Mouse (Mus musculus): Measurements from ENCODE around the gene Rbms1.

The Rbms1 gene

DNA sequence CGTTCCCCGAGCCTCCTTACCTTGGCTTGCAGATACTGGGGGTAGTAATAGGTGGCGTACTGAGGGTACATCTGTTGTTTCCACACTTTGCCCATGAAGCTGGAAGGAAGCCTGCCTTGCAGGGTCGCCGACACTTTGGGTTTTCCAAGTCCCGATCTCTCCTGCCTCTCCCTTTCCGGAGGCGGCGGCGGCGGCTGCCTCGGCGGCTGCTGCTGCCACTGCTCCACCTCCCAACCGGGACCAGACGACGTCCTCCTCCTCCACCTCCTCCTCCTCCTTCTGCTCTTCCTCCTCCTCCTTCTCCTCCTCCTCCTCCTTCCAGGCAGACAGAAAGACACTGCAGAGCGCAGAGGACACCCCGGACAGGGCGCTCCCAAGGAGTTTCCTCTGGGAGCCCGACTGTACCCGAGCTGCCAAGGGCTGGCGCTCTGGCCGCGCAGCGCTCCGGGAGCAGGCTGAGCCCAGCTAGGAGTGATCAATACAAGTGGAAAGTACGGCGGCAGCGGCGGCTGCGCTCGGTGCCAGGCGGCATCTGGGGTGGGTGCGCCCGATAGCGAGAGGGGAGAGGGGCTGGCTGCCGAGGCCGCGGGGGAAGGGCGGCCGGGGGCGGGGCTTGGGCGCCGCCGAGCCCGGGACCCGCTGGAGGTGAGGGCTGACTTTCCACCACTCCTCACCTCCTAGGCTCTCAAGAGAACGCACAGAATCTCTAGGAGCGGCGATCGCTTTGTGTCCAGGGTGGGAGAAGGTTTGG, at the start of gene Rbms1:
Gene Rbms1, minus strand, starts transcription at position 522 of the 751 bp plus-strand sequence.
- peak; percentile 38 for DNase-seq (ENCODE audit: low spot score)

- no peak for DNase-seq (ENCODE audit: low spot score)
Observed at GRCm38 (mm10) chr2:61012249-61012828, 49.3 kb upstream of the Rbms1 start.

- no peak for DNase-seq (ENCODE audit: low spot score)
Observed at GRCm38 (mm10) chr2:60986286-60986685, 23.3 kb upstream of the Rbms1 start.

DNA sequence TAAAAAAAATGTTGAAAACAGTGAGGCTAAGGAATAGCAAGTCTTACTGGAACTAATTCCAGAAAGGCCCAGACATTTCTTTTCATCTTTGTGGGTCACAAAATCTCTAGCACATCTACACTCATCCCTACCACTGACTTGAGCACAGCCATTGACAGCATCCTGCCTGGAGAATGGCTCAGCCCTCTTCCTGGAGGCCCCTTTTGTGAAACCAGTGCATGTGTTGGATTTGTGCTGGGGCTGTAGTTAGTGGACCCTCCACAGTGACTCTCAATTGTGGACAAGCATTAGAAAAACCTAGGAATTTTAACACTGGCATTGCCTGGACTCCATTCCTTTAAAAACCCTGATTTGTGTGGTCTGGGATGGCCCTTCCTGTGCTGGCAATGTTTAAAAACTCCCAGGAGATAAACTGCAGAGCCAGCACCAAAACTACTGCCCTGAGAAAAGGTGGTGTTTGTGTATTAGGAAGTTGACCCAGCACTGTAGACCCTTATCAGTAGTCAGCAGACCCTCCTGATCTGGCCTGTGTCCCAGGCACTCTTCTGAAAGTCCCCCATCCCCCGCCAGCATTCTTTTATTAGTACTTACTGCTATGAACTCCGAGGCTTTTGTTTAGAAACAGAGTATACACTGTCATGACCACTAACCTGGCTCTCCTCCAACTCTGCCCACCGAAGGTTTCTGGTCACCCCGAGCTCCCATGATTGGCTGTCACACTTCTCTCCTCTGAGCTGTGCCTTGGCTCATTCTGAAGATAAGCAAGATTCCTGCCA, 15.7 kb upstream of the Rbms1 start:
- DNase-seq (ENCODE audit: low spot score) = no peak

DNA sequence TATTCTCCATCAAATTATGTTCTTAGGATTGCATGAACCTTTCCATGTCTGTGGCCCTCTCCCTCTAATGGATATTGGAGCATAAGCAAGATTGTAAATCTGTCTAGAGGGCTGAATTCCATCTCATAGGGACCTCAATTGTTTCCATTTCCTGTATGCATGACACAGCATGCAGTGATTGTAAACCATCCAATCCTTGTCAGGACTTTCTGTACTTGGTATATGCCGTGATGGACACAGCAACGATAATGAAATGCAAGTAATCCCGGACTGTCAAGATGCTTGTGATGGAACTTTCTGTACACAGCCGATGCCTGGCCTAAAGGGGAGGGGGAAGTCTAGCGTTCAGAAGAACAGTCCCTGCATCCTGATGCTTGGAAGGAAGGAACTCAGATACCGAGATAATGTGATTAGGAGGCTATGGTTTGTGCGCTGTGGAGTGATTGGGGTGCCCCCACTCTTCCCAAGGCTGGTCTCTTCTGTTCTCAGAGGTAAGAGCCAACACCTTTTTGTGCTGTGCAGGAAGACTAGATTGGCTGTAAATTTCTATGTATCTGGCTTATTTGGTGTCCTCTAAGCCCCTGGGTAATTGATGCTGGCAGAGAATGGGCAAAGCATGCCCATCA, 9.3 kb upstream of the Rbms1 start:
- DNase-seq (ENCODE audit: low spot score) = no peak

DNA sequence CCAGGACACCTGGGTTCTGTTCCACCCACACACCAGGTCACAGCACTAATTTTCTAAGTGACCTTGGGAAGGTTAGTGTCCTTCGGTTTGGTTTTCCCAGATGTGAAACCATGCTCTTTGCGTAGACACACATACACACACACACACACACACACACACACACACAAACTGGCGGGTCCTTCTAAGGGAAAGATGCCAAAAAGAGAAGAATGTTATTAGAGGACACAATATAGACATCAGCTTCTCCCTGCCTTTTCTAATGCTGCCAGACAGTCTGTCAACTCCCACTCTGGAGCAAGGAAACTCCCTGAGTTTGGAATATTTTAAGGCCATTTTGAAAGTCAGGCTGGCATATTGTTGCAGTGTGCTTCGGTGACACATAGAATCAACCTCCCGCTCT, 624 bp upstream of the Rbms1 start:
- no peak for DNase-seq (ENCODE audit: low spot score)

DNA sequence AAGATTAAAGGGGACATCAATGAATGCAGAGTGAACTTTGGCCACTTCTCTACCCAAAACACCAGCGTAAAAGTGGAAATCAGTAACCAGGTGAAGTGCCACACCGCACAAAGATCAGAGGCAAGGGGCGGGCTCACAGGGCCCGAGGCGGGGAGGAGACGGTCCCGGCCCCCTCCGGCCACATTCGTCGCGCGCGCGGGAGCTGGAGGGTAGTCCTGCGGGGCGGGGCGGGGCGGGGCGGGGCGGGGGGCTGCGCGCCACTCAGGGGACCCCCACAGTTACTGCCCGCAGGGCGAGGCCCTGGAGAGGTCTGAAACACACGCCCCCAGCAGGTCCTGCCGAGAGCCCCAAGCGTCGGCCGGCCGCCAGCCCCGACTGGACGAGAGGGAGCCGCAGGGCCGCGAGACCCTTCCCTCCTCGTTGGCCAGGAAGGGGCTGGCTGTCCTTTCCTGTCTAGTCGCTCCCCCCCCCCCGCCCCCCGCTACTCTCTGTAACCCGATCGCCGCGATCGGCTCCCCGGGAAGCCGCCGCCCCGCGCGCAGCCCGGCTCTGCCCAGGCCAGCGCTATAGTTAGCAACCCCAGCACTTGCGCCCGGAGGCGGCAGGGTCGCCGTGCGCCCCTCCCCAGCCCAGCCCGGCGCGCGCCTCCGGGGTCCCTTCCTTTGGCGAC, 856 bp downstream of the Rbms1 start:
- DNase-seq (ENCODE audit: low spot score) = peak; percentile 15

GRCm38 (mm10) chr2:60961281-60961680, 1.7 kb downstream of the Rbms1 start:
- no peak for DNase-seq (ENCODE audit: low spot score)

GRCm38 (mm10) chr2:60948241-60948640, 14.8 kb downstream of the Rbms1 start:
- DNase-seq (ENCODE audit: low spot score) = no peak

DNA sequence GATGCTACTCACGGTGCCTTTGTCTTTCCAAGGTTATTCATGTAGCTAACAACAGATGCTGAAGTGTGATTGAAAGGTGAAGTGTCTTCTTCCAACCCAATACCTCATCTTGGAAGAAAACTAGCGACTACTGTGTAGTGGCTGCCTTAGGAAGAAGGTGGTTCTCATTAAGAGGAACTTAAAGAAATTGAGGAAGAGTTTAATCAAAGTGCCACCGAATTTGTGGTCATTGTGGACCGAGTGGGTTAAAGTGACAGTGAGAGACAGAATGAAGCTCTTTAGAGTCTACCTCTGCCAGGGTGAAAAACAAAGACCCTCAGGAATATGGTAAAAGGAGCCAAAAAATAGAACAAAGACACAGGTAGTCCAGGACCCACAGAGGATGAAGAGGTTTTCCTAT, 15.2 kb downstream of the Rbms1 start:
- DNase-seq (ENCODE audit: low spot score) = no peak

GRCm38 (mm10) chr2:60940454-60940961, 22.5 kb downstream of the Rbms1 start:
- DNase-seq (ENCODE audit: low spot score) = no peak

DNA sequence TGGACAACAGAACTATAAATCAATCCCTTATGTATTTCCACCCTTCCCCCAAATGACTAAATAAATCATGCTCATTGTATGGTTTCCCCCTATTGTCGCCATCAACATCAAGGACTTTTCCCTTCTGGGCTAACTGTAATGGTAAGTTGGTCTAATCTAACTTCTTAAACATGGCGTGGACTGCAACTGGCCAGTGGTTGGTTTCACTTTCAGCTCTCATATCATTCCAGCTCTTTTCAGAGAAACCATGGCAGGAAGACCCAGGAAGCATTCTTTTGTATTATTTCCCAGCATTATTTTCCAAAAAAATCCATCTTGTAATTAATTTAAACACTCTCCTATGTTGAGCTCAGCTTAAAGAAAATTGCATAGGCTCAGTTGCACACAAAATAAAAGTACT, 23.0 kb downstream of the Rbms1 start:
- no peak for DNase-seq (ENCODE audit: low spot score)

DNA sequence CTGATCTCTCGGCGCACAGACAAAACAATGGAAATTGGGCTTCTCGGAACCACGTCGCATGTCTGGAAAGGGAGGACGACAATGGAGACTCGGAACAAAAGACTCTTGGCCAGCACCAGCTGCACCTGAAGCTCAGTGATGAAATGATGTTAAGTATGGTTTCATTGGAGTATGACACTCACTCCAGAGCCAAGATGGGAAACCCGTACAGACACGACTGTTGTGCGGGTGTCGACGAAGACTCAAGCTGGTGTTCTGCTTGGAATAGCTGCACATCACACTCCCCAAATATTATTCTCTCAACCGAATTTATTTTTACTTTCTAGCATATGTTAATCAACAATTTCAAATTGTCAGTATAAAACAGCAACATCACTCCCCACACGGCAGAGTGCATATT, 26.1 kb downstream of the Rbms1 start:
- DNase-seq (ENCODE audit: low spot score) = no peak

DNA sequence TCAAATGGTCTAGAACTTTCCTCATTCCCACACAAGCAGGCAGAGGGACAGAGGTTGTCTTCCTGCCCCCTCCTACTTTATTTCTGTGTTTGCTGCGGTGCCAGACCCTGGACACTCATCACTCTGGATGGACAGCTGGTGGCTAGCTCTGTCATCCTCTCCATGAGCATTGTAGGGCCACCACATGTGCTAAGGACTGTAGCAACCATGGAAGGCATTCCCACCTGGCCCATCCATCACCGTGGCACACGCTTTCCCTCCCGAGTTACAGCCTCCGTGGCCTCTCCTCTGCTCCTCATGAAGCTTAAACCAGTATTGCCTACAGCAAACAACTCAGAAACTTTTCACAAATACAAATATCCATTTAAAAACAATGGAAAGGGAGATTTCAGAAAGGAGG, 34.0 kb downstream of the Rbms1 start:
- no peak for DNase-seq (ENCODE audit: low spot score)

DNA sequence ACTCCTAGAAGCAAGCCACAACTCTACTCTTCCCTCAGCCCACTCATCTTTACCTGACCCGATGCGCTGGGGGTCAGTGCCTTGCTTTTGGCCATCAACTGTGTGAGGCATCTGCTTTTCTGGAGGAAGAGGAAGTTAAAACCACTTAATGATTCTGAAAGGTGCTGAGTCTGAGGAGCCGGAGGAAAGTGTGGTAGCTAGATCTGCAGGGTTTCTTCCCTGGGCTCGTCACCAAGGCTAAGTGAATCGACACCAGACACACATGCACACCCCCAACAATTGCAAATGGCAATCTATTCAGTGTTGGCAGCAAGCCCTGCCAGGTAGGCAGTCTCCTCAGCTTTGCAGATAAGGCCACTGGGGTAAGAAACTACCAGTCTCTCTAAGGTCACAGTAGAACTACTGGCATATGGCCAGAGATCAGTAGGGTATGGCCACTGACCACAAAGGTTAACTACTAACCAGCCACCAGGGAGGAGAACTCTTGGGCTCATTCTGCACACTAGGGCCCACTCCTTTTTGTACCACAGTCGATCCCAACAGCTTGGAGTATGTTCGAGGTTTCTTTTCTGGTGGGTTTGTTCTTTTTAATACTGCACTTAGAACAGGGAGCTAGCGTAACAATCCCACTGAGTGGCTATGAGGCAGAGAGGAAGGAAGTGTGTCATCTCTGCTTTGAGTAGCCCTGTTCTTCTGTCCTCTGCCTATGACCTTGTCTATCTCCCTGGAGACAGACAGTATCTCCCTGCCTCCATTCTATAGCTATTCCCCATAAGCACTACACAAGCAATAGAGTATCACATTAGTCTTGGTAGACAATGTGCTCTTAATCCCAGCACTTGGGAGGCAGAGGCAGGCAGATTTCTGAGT, 34.9 kb downstream of the Rbms1 start:
- no peak for DNase-seq (ENCODE audit: low spot score)

DNA sequence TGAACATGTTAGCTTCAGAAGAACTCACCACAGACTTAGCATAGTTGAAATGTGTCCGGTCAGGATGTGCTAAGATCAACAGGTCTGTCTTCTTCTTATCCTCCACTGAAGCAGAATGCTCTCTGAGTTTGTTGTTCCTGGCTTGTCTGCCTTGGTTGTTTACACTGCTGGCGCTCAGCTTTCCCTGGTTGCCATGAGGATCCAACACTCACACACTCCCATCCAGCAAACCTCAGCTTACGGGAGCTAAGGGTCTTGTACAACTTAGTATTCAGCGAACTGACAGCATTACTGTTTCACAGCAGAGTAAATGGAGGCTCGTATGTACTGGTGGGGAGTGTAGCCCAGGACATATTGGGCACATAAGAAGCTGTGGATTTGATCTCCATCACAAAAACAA, 37.9 kb downstream of the Rbms1 start:
- no peak for DNase-seq (ENCODE audit: low spot score)

GRCm38 (mm10) chr2:60923756-60924544, 39.0 kb downstream of the Rbms1 start:
- no peak for DNase-seq (ENCODE audit: low spot score)

DNA sequence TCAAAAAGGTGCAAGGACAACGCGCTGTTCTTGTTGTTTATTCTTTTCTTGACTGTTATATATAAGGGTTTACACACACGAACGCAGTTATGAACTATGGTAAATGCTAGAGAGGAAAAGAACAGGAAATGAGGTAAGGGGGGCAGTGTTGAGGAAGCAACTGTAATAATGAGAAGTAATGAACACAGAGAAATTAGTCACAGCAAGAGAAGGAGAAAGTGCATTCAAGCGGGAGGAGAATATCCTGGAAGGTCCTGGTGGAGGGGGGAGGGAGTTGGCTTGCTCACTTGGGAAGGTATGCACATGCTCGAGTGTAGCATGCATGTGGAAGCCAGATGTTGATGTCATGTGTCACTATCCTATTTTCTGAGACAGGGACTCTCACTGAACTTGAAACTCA, 39.9 kb downstream of the Rbms1 start:
- no peak for DNase-seq (ENCODE audit: low spot score)

GRCm38 (mm10) chr2:60922351-60922750, 40.6 kb downstream of the Rbms1 start:
- DNase-seq (ENCODE audit: low spot score) = no peak

DNA sequence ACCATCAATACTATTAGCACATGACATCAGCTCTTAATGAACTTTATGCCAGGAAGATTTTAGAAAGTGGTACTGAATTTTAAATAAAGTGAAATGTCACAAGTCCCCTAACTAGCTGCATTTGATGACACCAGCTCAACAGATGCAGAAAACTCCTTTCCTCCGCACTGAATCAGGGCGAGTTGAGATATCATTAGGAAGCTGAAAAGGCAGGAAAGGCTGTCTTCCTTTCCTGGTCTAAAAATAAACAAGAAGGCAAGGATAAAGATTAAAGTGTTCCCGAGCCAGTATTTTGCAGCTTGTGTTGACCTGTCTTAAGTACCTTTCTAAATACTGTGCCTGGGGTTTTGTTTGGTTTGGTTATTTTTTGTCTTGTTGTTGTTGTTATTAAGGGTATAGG, 42.9 kb downstream of the Rbms1 start:
- no peak for DNase-seq (ENCODE audit: low spot score)

All from layer of hippocampus, adult 11-12 months (tissue).